Mouse (Mus musculus): ENCODE measurements around the gene Snx7. TPM values are rescaled to one million over a fixed set of nuclear protein-coding genes. Genes with fewer than 3 reads are reported as not detected.

Snx7 gene
- polyA plus RNA-seq (2012; rRNA removed): 4.0 and 10.4 TPM in 2 replicates

DNA sequence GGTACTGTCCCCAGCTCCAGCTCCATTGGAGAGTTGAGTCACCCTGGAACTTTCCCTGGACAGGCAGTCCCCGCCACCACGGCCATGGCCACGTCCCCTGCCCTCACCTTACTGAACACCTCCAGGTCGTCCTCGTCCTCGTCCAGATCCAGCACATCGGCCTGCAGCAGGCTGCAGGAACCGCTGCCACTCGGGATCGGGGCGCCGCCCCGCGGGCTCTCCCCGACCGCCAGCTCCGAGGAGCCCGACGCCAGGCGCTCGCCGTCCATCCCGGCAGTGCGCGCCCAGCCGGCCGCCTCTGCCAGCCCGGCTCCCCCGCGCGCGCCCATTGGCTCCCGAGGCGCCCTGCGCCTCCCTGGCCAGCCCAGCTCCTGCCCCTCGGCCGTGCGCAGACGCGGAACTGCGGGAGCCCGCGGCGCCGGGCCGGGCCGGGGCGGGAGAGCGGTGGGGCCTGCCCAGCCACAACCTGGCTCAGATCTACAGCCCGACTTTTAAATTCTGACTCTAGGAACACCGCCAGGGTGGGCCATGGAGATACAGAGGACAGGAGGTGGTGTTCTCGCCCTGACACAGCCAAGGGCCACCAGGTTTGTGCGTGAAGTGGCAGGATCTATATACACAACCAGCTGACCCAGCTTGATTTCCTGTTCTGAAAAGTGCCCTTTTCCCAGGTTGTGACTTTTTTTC, at the start of gene Snx7:
TSS of gene Snx7 (minus strand) at position 300 of the 687 bp plus-strand sequence.

Data from stomach, adult 2 months (tissue).